Mouse (Mus musculus) neural tube, embryonic 10.5 days (tissue): ENCODE results near the gene Pdk2.
A peak's percentile ranks its signal among the peaks of the same experiment; 100 is the strongest.

Source experiments
- DNase-seq: peaks from one replicate; pipeline ENCODE4 v3.0.0-alpha.2; 2017; ENCODE audit warnings: low spot score; ENCODE audit errors: extremely low spot score

The Pdk2 gene

DNA sequence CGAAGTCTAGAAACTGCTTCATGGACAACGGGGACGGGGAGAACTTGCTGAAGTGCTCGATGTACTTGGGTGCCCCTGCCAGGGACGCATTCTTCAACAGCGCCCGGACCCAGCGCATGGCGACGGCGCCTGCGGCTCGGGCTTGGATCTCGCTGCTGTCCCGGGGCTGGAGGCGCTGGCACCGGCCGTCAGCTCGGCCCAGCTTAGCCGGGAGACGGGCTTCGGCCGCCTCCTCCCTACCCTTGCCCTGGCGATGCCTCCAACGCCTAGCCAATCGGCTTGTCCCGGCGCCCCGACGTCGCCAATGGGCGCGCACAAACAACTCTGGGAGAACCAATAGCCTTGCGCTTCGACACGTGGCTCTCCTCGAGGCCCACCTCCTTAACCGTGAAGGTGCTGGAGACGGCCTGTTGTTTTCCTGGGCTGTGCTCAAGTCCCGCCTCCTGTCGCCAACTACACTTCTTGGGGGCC is at the start of gene Pdk2:
Gene Pdk2 (minus strand): TSS at position 216 of the 471 bp plus-strand sequence.
- peak; percentile 91 for DNase-seq

DNA sequence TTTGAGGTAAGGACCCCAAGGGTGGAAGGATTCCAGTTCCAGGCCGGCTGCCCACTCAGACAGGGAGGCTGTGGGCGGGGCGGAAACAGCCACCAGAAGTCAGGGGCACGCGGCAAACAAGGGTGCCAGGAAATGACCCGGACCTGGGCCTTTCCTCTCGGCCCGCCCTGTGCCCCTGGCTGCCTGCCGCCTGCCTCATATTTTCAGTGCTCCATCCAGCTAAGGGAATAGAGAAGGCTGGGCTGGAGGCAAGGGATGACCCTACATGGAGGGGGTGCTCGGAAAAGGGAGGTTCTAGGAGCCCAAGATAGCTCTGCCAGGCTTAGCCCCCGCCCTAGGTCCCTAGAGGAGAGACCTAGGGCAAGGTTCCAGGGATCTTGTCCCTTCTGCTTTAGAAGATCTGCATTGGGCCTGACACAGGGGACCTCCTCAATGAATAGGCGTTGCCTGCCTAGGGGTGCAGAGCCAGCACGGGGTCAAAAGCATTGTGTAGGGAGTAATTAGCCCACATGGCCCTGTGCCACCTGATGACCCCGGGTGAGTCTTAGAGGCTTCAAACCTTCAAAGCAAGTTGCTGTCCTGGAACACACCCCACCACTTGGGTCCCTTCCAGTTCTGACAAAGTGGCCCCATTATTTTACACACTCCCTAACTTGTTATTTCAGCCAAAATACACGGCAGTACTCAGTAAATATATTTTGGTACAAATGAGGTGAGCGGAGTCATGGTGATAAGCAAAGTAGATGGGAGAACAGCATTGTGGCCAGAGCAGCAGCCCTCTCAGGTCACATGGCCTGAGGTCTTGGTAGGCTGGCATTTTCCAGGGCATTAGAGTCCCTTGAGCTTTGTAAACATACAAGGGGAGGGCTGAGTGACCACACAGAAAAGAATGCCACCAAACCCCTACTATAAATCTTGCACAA is 48.0 kb upstream of the Pdk2 start:
- DNase-seq: no peak

DNA sequence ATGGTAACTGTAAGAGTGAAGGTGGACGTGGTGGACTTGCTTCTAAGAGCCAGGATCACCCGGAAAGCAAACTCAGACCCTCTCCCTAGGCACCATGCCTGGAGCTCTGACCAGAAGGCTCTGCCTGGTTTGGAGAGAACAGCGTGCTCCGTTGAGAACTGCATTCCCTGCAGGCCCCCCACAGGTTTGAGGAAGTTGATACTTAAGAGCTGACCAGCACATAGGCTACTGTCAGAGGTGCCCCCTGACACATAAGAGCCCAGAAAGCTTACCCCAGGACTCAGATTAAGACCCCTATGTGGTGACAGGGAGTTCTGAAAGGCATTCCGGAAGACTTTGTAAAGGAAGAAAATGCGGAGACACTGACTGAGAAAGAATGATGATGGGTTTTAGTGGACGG is 47.1 kb upstream of the Pdk2 start:
- no peak for DNase-seq

DNA sequence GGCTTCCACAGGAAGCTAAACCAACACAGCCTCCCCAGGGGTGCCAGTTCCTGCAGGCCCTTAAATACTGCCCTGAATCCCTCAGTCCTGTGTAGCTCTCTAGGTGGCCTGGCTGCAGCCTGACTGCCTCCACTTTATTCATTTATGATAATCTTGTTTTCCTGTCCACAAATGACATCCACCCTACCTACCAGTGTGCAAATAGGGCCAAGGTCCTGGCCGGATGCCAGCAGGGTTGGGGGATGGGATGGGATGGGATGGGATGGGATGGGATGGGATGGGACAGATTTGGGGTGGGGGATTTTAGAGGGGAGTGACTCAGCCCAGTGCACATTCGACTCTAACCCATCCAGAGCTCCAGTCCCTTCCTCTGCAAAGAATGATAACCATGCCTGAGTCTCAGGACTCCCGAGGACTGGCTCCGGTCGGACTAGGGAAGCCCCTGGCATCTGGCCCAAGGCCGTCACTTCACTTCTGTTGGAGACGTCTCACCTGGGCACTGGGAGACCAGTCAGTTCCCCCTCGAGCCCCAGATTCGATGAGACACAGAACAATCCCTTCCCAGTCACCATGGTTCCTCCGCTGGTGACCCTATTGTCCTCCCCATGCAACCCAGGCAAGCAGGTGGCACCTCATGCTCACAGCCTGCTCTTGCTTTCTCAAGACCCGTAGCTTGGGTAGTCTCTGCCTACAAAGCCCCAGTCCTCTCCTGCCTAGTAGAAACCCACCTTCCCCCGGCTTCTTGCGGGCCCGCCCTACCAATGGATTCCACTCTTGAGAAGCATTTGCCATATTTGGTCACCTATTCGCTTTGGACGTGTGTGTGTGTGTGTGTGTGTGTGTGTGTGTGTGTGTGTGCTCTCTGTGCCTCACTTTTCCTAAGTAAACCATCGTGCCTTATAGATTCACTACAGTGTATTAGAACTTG is 46.4 kb upstream of the Pdk2 start:
- no peak for DNase-seq

DNA sequence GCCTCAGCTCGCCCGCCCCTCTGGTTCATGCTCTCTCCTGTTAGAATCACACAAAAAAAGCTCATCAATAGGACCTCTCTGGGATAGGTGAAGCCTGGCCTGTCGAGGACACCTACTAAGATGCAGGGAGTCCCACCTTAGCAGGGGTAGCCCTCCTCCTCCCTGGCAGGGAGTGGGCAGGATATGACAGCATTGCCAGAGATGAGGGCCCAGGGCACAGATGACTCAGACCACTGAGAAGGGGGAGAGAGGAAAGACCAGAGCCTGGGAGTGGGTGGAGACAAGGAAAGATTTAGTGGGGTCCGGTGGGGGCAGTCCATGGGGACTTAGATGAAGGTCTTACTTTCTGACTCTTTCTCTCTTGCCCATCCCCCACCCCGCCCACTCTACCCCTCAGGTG is 45.1 kb upstream of the Pdk2 start:
- DNase-seq: no peak

DNA sequence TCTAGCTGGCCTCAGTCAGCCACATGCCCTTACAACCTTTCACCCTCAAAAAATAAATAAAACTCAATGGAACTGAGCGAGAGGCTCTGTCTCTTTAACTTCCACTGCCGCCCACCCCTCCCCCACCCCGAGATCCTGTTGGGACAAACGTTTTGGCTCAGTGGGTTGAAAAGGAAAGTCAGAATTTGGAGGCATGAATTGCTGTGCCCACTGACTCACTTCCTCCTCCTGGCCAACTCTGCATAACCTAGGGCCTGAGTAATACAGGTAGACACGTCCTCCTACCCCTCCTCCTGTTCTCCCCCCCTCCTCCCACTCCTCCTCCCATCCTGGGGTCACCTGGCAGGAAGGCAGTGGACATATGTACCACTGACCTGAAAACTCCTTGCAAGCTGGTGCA is 44.6 kb upstream of the Pdk2 start:
- DNase-seq: no peak

DNA sequence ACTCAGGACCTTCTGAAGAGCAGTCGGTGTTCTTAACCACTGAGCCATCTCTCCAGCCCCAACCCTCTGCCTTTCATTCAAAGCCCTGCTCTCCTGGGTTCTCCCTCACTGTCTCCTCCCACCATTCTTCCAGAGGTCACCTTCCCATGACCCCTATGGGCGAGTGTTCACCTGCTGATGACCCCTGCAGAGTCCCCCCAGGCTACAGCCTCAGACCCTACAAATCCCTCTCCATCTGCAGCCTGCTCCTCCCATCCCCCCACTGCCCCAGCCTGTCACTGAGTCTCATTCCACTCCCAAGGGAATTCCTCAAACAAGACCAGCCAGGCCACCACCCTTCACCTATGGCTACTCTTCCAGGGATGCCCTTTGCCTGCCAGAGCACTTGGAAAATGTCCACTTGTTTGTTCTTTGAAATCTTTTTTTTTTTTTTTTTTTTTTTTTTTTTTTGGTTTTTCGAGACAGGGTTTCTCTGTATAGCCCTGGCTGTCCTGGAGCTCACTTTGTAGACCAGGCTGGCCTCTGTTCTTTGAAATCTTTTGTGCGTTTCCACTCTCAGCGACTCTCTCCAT is 43.7 kb upstream of the Pdk2 start:
- no peak for DNase-seq

DNA sequence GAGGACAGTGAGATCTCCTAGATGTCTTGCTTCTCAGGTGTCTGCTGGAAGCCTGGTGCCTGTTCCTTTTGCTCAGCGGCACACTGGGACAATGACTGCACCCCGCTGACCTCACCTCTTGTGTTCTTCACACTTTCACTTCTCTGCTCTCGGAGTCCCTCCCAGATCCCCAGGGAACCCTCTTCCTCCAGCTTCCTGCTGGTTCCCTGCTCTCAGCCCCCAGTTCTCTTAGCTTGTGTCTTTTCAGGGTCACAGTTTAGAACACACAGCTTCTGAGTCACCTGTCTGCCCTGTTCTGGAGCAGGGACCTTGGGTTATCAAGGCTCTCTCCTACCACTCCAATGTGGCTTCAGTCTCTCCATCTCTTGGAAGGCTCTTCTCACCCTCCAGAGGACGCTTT is 43.0 kb upstream of the Pdk2 start:
- DNase-seq: no peak

DNA sequence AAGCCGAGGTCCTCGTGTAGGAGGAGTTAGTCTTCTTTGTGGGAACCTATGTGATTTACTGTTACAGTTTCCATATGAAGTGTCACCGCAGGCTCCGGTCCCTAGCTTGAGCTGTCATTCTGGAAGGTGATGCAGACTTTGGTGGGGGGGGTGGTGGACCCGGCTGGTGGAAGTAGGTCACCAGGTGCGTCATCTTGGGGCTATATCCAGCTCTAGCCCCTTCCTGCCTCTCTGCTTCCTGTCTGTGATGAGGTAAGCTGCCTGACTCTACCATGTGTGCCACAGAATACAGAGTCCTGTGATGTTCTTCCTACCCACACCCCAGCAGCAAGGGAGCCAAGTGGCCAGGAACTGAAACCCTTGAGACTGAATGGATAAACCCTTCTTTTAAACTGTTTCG is 41.7 kb upstream of the Pdk2 start:
- DNase-seq: no peak

DNA sequence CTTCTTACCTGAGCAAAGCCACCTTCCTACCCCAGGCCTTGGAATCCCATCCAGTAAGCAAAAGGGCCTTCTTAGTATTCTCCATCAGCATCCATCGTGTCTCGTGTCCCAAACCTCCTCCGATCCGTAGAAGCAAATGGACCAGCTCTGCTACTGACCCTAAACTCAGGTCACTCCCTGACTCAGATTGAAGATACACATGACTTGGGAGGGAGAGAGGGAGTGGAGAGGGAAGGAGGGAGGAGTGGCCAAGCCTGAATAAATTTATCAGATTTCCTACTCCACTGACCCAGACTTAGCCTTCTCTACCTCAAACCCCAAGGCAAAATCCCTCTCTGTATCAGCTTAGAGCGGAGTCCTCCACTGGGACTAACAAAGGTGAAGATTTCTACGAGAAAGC is 39.6 kb upstream of the Pdk2 start:
- DNase-seq: no peak

DNA sequence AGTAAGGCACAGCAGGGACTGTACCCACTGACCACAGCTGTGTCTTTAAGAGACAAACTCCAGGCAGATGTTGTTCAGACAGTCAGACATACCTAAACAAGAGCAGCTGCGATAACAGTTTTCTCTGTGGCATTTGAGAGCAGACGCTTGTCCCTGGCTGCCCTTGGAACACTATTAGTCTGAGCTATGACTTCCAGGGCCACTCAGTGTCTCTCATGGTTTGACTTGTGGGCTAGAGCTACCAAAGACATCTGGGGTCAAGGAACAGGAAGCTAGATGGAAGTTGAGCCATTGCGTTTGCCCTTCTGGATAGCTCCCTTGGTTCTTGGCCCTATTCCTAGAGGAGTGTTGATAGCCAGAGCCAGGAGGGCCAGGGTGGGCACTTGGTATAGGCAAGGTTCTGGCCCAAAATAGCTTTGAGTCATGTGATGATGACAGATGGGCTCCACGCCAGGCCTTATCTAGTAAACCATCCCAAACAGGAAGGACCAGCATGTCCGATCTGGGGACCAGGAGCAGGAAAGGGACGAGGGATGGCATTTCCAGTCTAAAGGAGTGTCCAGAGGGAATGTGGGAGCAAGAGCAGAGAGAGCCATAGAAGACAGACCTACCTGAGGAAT is 38.2 kb upstream of the Pdk2 start:
- DNase-seq: no peak

DNA sequence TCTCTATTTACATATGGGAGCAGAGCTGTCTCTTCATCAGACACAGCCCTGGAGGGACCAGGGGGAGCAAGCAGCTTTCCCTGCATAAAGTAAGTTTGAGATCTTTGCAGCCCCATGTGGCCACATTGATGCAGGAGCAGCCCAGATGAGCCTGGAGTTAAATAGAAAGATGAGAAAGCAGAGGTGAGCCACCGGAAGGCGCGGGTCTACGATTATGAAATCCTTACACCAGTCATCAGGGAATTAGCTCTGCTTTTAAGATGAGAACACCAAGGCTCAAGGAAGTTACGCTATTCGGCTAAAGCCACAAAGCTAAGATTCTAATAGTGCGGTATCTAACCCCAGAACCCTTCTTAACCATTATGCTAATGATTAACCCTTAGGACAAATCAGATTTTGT is 36.8 kb upstream of the Pdk2 start:
- no peak for DNase-seq

DNA sequence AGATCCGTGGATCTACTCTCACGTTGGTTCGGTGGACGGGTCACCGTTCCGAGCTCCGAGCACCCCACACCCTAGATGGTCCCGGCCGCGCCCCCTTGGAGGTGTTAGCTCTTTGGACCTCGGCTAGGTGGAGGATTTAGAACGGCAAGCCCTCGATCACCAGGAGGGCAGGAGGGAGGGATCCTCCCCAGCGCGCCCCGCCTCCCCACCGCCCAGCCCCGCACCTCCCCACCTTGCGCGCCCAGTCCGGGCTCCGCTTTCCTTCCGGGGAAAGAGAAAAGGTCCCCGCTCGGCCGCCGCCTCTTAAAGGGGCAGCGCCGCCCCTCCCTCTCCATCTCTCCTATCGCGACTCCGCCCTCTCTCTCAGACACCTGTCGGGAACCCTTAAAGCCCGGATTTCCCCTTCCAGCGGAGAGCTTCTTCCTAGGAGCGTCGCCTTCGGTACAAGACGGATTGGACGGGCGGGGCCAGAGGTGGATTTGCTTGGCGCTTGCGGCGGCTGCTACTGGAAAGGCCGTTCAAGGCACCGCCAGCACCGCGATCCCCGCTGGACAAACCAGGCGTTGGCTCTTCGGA is 35.5 kb upstream of the Pdk2 start, which contains the start of gene Itga3:
Gene Itga3 (minus strand): TSS at position 266 of the 576 bp plus-strand sequence.
- peak; percentile 74 for DNase-seq

DNA sequence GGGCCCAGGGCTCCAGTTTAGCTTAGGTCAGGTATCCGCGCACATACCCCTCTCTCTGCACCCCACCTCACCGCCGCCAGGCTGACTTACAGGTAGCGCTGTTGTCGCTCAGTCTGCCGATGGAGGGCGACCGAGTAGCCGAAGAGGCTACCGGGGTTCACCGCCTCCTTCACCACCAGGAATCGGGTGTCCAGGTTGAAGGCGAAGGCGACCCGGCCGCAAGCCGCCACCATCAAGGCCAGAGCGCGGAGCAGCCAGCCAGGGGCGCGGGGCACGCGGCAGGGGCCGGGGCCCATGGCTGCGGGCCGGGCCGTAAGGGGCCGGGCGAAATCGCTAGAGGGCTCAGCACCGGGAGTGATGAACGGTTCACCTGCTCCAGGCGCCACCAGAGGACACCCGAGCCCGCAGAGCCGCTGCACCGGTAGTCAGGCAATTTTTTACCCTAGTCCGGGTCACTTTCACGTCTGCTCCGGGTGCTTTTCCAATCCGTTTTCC is 34.9 kb upstream of the Pdk2 start:
- peak; percentile 70 for DNase-seq

DNA sequence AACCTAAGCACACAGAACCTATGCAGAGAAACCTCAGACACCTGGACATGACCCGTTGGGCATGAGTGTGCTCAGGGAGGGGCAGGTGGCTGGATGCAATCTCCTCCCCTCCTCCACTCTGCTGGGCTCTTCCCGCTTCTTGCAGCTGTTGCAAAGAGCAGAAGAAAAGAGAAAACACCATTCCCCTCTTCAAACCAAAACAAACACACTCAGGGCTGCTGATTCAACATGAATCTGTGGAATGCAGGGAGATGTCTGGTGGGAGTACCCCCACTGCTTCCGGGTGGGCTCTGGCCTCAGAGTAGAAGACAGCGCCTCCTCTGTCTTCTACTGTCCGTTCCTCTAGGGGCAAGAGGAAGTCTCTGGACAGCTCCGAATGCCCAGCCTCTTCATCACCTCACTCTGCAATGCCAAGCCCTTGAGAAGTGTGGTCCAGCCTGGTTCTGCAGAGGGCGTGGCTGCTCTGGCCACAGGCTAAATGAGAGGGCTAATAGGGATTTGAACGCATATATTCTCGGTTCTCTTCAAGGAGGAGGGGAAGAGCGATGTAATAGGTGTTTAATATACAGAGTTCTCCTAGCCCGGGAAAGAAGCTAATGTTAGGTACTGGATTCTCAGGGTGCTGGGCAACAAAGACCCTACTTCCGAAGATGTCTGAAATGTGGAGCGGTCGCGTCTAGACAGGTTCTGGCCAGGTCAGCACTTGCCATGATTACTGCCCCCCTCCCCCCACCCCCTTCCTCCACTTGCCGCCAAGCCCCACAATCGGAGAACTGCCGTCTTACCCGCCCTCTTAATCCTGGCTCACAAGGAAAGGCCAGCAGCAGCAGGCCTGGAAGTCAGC is 34.3 kb upstream of the Pdk2 start:
- peak; percentile 36 for DNase-seq

DNA sequence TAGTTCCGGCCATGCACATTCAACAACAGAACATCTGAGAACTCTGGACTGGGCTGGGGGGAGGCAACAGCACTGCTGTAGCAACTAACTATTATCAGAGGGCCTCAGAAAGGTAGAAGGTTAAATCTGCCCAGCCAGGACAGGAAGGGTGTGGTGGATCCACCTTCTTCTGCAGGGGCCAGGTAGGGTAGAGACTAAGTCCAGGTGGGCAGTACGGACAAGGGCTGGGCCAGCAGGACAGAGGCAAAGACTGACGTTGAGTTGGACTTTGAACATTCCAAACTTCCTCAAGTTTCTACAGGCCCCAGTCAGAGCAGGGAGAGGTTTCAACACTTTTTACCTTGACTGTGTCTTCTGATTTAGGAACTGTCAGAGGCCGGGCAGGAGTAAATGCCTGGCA is 33.5 kb upstream of the Pdk2 start:
- no peak for DNase-seq

DNA sequence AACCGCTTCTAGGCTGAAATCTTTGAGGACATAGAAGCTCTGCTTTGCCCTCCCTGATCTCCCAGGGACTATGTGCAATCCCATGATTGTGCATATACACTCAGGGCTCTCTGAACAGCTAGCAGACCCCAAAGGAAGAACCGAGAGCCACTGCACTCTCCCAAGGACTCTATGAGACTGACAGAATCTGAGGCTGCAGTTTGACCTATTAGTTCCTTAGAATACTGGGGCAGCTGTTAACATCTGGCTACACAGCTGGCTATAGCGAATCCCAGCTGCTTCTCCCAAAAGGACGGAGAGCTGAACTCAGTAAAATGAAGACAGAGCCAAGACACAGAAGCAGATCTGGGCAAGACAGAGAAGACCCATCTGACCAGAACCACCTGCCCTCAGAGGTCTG is 32.7 kb upstream of the Pdk2 start:
- no peak for DNase-seq

DNA sequence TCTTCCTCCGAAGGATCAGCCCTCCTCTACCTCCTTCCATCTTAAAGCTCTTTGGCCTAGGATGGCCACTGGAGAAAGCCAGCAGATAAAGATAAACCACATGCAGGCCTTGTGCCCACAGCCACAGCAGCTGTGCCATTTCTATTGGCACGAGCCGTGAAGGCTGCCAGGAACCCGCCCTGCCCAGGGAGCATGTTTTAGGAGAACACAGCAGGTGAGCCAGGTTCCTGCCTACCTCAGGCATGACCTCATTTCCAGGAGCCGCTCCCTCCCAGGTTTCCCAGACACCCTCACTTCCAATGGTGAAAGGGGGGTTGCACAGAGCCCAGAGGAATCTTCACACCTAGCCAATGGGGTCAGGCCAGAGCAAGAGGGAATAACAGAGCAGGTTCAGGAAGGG is 31.6 kb upstream of the Pdk2 start:
- DNase-seq: no peak

DNA sequence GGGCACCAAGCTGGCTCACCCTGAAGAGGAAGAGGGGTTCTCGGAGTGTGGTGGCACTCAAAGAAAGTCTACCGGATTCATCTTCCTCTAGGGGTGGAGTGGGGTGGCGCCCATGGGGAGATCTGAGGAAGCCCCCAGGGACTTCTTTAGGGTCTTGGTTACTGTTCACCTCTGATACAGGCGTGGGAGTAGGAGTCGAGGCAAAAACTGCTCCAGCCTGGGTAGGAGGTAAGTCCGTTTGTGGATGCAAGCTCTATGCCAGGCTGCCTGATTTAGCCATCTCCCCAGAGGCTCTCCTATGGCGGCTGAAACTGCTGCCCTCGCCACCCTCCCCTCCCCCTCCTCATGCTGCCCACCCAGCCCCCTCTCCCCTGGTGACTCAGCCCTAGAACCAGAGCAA is 31.0 kb upstream of the Pdk2 start:
- DNase-seq: no peak

DNA sequence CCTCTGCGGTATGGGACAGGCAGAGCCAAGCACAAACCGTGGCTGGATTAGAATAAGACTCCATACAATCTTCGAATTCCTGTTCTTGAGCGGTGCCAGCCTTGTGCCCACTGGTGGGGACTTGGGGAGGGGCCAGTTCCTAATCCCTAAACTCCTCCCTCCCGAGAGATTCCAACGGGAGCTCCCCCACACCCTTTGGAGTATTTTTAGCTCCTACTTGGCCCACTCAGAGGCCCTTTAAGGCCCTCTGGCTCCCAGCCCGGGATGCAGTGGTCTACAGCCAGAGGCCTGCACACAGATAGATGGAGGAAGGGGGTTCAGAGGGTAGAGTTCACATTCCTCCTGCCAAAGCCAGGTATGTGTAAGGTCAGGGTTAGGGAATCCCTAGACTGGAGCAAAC is 30.1 kb upstream of the Pdk2 start:
- DNase-seq: no peak
